Mouse (Mus musculus) naive thymus-derived CD4-positive, alpha-beta T cell, adult 2 months (primary cell): ENCODE data around the gene Trim26.
"Not testable (repeated sequence)": the region's sequence is repeated elsewhere in the genome, so short reads cannot be mapped to it uniquely, and the experiment has no call there.

Source experiments
- DNase-seq: peaks from one replicate; pipeline ENCODE4 v3.0.0-alpha.2; 2011; ENCODE audit warnings: low read depth

The Trim26 gene

GRCm38 (mm10) chr17:36836874-36837647, at the start of gene Trim26:
Trim26 (plus strand) TSS chr17:36837134.
- peak; percentile 98 for DNase-seq

- no peak for DNase-seq
Measured at GRCm38 (mm10) chr17:36788351-36788750, 48.6 kb upstream of the Trim26 start.

GRCm38 (mm10) chr17:36788801-36789200, 48.1 kb upstream of the Trim26 start:
- peak; percentile 80 for DNase-seq

GRCm38 (mm10) chr17:36799493-36799892, 37.4 kb upstream of the Trim26 start:
- no peak for DNase-seq

GRCm38 (mm10) chr17:36799921-36800462, 36.9 kb upstream of the Trim26 start:
- not testable (repeated sequence) for DNase-seq

- no peak for DNase-seq
Measured at GRCm38 (mm10) chr17:36811871-36812270, 25.1 kb upstream of the Trim26 start, which contains the start of gene H2-M10.6. H2-M10.6 (plus strand) TSS chr17:36812171.

GRCm38 (mm10) chr17:36824005-36824404, 12.9 kb upstream of the Trim26 start:
- peak; percentile 84 for DNase-seq

- peak; percentile 77 for DNase-seq
Measured at GRCm38 (mm10) chr17:36825525-36825924, 11.4 kb upstream of the Trim26 start.

GRCm38 (mm10) chr17:36826002-36826401, 10.9 kb upstream of the Trim26 start:
- DNase-seq: peak; percentile 89

GRCm38 (mm10) chr17:36828488-36828887, 8.4 kb upstream of the Trim26 start:
- DNase-seq: no peak

GRCm38 (mm10) chr17:36830470-36830869, 6.5 kb upstream of the Trim26 start:
- no peak for DNase-seq

- no peak for DNase-seq
Measured at GRCm38 (mm10) chr17:36832694-36833093, 4.2 kb upstream of the Trim26 start.

- peak; percentile 82 for DNase-seq
Measured at GRCm38 (mm10) chr17:36835591-36836426, 1.1 kb upstream of the Trim26 start.

GRCm38 (mm10) chr17:36836427-36836812, 514 bp upstream of the Trim26 start:
- no peak for DNase-seq

GRCm38 (mm10) chr17:36839001-36839400, 2.1 kb downstream of the Trim26 start:
- DNase-seq: no peak

GRCm38 (mm10) chr17:36839931-36840330, 3.0 kb downstream of the Trim26 start:
- no peak for DNase-seq

- DNase-seq: no peak
Measured at GRCm38 (mm10) chr17:36840961-36841445, 4.1 kb downstream of the Trim26 start.

GRCm38 (mm10) chr17:36843696-36844095, 6.8 kb downstream of the Trim26 start:
- DNase-seq: no peak

- peak; percentile 18 for DNase-seq
Measured at GRCm38 (mm10) chr17:36844286-36844719, 7.4 kb downstream of the Trim26 start.

GRCm38 (mm10) chr17:36844725-36845124, 7.8 kb downstream of the Trim26 start:
- DNase-seq: no peak

- DNase-seq: no peak
Measured at GRCm38 (mm10) chr17:36848911-36849310, 12.0 kb downstream of the Trim26 start.

GRCm38 (mm10) chr17:36849992-36850391, 13.1 kb downstream of the Trim26 start:
- no peak for DNase-seq
